Mouse (Mus musculus) CH12F3 (cell line): ENCODE measurements around the gene Iars2.

Source experiments
- in situ Hi-C: fragments of 300-500 bp; cut with MboI; formaldehyde crosslinking; loops from 2 replicates; pipeline ENCODE4 v1.14.3; 2020; ENCODE audit warnings: low sequenced_read_pairs

Iars2 gene

GRCm38 (mm10) chr1:185282846-185283245 is 46.4 kb downstream of the Iars2 start:
- in situ Hi-C loops: no loop called here

- in situ Hi-C loops: no loop called here
Observed at GRCm38 (mm10) chr1:185280616-185281015, 48.6 kb downstream of the Iars2 start.

- in situ Hi-C loops: no loop called here
Observed at GRCm38 (mm10) chr1:185279288-185279687, 49.9 kb downstream of the Iars2 start.

- in situ Hi-C loops: no loop called here
Observed at GRCm38 (mm10) chr1:185277022-185277421, 52.2 kb downstream of the Iars2 start.

- in situ Hi-C loops: no loop called here
Observed at GRCm38 (mm10) chr1:185275976-185276375, 53.2 kb downstream of the Iars2 start.

- in situ Hi-C loops: no loop called here
Observed at GRCm38 (mm10) chr1:185274819-185275545, 54.2 kb downstream of the Iars2 start.

- in situ Hi-C loops: no loop called here
Observed at GRCm38 (mm10) chr1:185271373-185271772, 57.8 kb downstream of the Iars2 start.

GRCm38 (mm10) chr1:185270403-185271097 is 58.6 kb downstream of the Iars2 start:
- in situ Hi-C loops: no loop called here

GRCm38 (mm10) chr1:185268675-185269074 is 60.5 kb downstream of the Iars2 start:
- in situ Hi-C loops: no loop called here

- in situ Hi-C loops: no loop called here
Observed at GRCm38 (mm10) chr1:185262565-185262964, 66.6 kb downstream of the Iars2 start.

GRCm38 (mm10) chr1:185256753-185257152 is 72.4 kb downstream of the Iars2 start:
- in situ Hi-C loops: no loop called here

GRCm38 (mm10) chr1:185255336-185255735 is 73.9 kb downstream of the Iars2 start:
- in situ Hi-C loops: no loop called here

- in situ Hi-C loops: no loop called here
Observed at GRCm38 (mm10) chr1:185253140-185253892, 75.9 kb downstream of the Iars2 start.

GRCm38 (mm10) chr1:185252351-185252750 is 76.8 kb downstream of the Iars2 start:
- in situ Hi-C loops: no loop called here

GRCm38 (mm10) chr1:185248728-185249127 is 80.5 kb downstream of the Iars2 start:
- in situ Hi-C loops: no loop called here

- in situ Hi-C loops: no loop called here
Observed at GRCm38 (mm10) chr1:185247429-185248085, 81.6 kb downstream of the Iars2 start.

- in situ Hi-C loops: no loop called here
Observed at GRCm38 (mm10) chr1:185245456-185245855, 83.7 kb downstream of the Iars2 start.

- in situ Hi-C loops: no loop called here
Observed at GRCm38 (mm10) chr1:185243013-185243412, 86.2 kb downstream of the Iars2 start.

- in situ Hi-C loops: no loop called here
Observed at GRCm38 (mm10) chr1:185236530-185236929, 92.7 kb downstream of the Iars2 start.

- in situ Hi-C loops: no loop called here
Observed at GRCm38 (mm10) chr1:185235837-185236236, 93.4 kb downstream of the Iars2 start.
